In genomic region chr17:28050210-28050609, GRCm38 (mm10) we compare ENCODE assay signal across 26 mouse cellular contexts. TPM values are rescaled to one million over a fixed set of nuclear protein-coding genes. Genes with fewer than 3 reads are reported as not detected.
DNase-seq lines count a peak whose midpoint lies in the region; ATAC-seq lines count a peak whose summit lies in the region.
"Had no signal": no experiment of that assay in that cellular context is flagged by ENCODE, and none has a peak within 500 bp of the region (broad histone marks: within the 10 kb centered on the region; RNA-seq: fewer than 3 reads in every experiment).

No protein-coding gene starts in this region.

- 0 out of 2 replicates have a peak overlapping the region, but pooled peaks have one; percentile 12 for H3K27ac ChIP-seq in hindbrain, embryonic 10.5 days
- H3K27ac ChIP-seq in hindbrain, embryonic 16.5 days (ENCODE audit: low read depth, low read length): no peak overlapping the region
- H3K27ac ChIP-seq: embryonic facial prominence, embryonic 13.5 days; forebrain, embryonic 12.5 days; heart, adult 2 months; heart, embryonic 15.5 days; hindbrain, embryonic 15.5 days; intestine, embryonic 15.5 days; layer of hippocampus, adult 2 months; limb, embryonic 15.5 days; liver, embryonic 15.5 days had no signal

- intact Hi-C loops in left cerebral cortex, postnatal 4 days (cut with DNase I): no loop called here

- 88% methylated on average over 8 of the region's 8 CpGs for WGBS in hindbrain, embryonic 10.5 days
- 66% methylated on average over 8 of the region's 8 CpGs for WGBS in hindbrain, embryonic 16.5 days

- H3K4me1 ChIP-seq in hindbrain, embryonic 10.5 days (replicated peaks): peaks cover 20% of the 10 kb centered on the region
- no peaks in the 10 kb centered on the region for H3K4me1 ChIP-seq in hindbrain, embryonic 16.5 days (ENCODE audit: control insufficient read depth, insufficient read depth, low read depth, low read length)
- H3K4me1 ChIP-seq: embryonic facial prominence, embryonic 13.5 days; forebrain, embryonic 12.5 days; heart, embryonic 15.5 days; intestine, embryonic 15.5 days; liver, embryonic 15.5 days had no signal

- no peak for ATAC-seq in hindbrain, embryonic 16.5 days
- ATAC-seq: CD4-positive, CD25-positive, alpha-beta regulatory T cell, adult 4 months; intestine, embryonic 15.5 days had no signal

- no peak overlapping the region for H3K4me2 ChIP-seq in hindbrain, embryonic 16.5 days (ENCODE audit: low read length)
- H3K4me2 ChIP-seq: embryonic facial prominence, embryonic 13.5 days; forebrain, embryonic 12.5 days; heart, embryonic 15.5 days; hindbrain, embryonic 15.5 days; intestine, embryonic 15.5 days; limb, embryonic 15.5 days; liver, embryonic 15.5 days; midbrain, embryonic 11.5 days had no signal

- no peak overlapping the region for H3K4me3 ChIP-seq in hindbrain, embryonic 10.5 days
- H3K4me3 ChIP-seq in hindbrain, embryonic 16.5 days (ENCODE audit: low read length): no peak overlapping the region
- H3K4me3 ChIP-seq: embryonic facial prominence, embryonic 13.5 days; erythroblast, embryonic 14.5 days; forebrain, embryonic 12.5 days; heart, adult 2 months; heart, embryonic 15.5 days; hindbrain, embryonic 15.5 days; intestine, embryonic 15.5 days; layer of hippocampus, adult 2 months; limb, embryonic 15.5 days; liver, embryonic 15.5 days had no signal

- no peaks in the 10 kb centered on the region for H3K9me3 ChIP-seq in hindbrain, embryonic 10.5 days
- H3K9me3 ChIP-seq in hindbrain, embryonic 16.5 days (ENCODE audit: control insufficient read depth, low read length): no peaks in the 10 kb centered on the region
- H3K9me3 ChIP-seq: embryonic facial prominence, embryonic 13.5 days; forebrain, embryonic 12.5 days; heart, embryonic 15.5 days; hindbrain, embryonic 15.5 days; intestine, embryonic 15.5 days; limb, embryonic 15.5 days; liver, embryonic 15.5 days had no signal

- peaks cover 73% of the 10 kb centered on the region for H3K36me3 ChIP-seq in hindbrain, embryonic 10.5 days
- H3K36me3 ChIP-seq in hindbrain, embryonic 16.5 days (ENCODE audit: control insufficient read depth, insufficient read depth, low read length): peaks cover 18% of the 10 kb centered on the region

- no peaks in the 10 kb centered on the region for H3K27me3 ChIP-seq in hindbrain, embryonic 10.5 days (ENCODE audit: insufficient read depth, poor library complexity, severe bottlenecking)
- H3K27me3 ChIP-seq in hindbrain, embryonic 16.5 days (replicated peaks; ENCODE audit: control insufficient read depth, insufficient read depth, low read length): no peaks in the 10 kb centered on the region
- H3K27me3 ChIP-seq: embryonic facial prominence, embryonic 13.5 days; forebrain, embryonic 12.5 days; heart, embryonic 15.5 days; hindbrain, embryonic 15.5 days; intestine, embryonic 15.5 days; limb, embryonic 15.5 days; liver, embryonic 15.5 days had no signal

- H3K9ac ChIP-seq in hindbrain, embryonic 16.5 days (ENCODE audit: low read depth, low read length): no peak overlapping the region
- H3K9ac ChIP-seq: forebrain, embryonic 12.5 days; heart, embryonic 15.5 days; hindbrain, embryonic 15.5 days; intestine, embryonic 15.5 days; limb, embryonic 15.5 days; liver, embryonic 15.5 days had no signal

- DNase-seq in adrenal gland, postnatal 14 days: peak; percentile 69
- DNase-seq in adrenal gland, postnatal 4 days (ENCODE audit: low spot score in 2 of 2): no peak
- DNase-seq in hindbrain, embryonic 10.5 days (ENCODE audit: low spot score): no peak
- DNase-seq in urinary bladder, postnatal 14 days (ENCODE audit: low spot score): peak; percentile 46
- no peak for DNase-seq in urinary bladder, postnatal 25 days (ENCODE audit: low spot score)
- DNase-seq in left cerebral cortex, postnatal 4 days: no peak
- DNase-seq: embryo, embryonic 11 days; gastrocnemius, postnatal 25 days; heart, postnatal 4 days; kidney, adult 9 months; kidney, postnatal 25 days; right cerebral cortex, postnatal 14 days; spleen, adult 18-20 months had no signal

RNA-seq across cellular contexts. Expression of gene Tcp11, which starts 30.2 kb away (rescaled TPM):
- not detected in 2 replicates for total RNA-seq in adrenal gland, postnatal 14 days (2021)
- 1 to 10 TPM in 1 of 2 experiments, under 1 TPM in 1; 0.31 to 3.3 TPM for total RNA-seq in adrenal gland, postnatal 4 days (2021)
- 1.1 and 2.8 TPM in 2 replicates for polyA plus RNA-seq in hindbrain, embryonic 10.5 days (2016; fragmentation: Nextera tagmentation; extraction: Ambion mirVana)
- 1.4 and 1.6 TPM in 2 replicates for polyA plus RNA-seq in hindbrain, embryonic 16.5 days (2015; fragmentation: Nextera tagmentation; extraction: Ambion mirVana)
- 1 to 10 TPM; 2.2 to 3.6 TPM for total RNA-seq in left cerebral cortex, postnatal 4 days (2021)
- total RNA-seq: gastrocnemius, postnatal 25 days; heart, adult 2 months had no signal
- polyA plus RNA-seq: erythroblast, embryonic 14.5 days had no signal

Comparison
In these comparisons a context has a peak if more than half of its experiments do, and no peak if none do; other contexts are left out.
1. DNase-seq: peak in adrenal gland, postnatal 14 days (single experiment) and urinary bladder, postnatal 14 days (single experiment); none in adrenal gland, postnatal 4 days (0 of 2), hindbrain, embryonic 10.5 days (single experiment), urinary bladder, postnatal 25 days (single experiment) and left cerebral cortex, postnatal 4 days (single experiment).